Mouse (Mus musculus): ENCODE data around the gene Nol11.
A peak's percentile ranks its signal among the peaks of the same experiment; 100 is the strongest.
"Not testable (repeated sequence)": the region's sequence is repeated elsewhere in the genome, so short reads cannot be mapped to it uniquely, and the experiment has no call there.

Gene Nol11

DNA sequence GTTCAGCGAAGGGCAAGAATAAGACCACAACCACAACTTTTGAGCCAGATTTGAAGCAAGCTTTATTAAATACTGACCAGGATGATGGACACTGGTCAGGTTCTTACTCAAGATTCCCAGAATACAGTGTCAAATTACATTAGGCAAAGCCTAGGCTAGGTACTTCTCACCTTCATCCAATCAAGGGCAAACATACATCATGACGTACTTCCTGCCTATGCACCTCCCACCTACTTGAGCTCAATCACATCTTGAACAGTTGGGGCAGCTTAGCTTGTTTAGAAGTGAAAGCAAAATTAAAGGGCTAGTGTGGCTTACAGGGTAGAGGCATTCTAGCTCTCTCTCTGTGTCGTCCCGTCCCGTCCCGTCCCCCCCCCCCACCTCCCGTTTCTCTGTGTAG, 34.8 kb downstream of the Nol11 start:
- DNase-seq = no peak

DNA sequence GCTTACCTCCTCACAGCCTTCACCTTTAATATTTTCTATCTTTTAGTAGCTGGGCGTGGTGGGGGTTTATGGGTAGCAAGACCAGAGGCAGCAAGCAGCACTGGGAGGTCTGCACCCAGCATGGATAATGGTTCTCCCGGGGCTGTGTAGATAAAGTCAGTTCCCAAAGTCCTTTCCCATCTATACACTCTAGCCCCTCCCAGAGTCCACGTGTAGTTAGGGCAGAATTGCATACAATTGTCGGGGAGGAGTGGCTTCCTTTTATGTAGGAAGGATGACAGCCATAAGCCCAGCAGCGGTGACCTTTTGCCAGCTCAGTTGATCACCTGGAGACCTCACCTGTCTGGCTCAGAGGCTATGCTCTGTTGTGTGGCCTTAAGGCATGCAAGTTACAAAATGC, 35.5 kb downstream of the Nol11 start:
- DNase-seq = no peak

- peak in 1 of 2 experiments; percentile 28 for DNase-seq
Measured at GRCm38 (mm10) chr11:107151809-107152208, 37.4 kb downstream of the Nol11 start.

DNA sequence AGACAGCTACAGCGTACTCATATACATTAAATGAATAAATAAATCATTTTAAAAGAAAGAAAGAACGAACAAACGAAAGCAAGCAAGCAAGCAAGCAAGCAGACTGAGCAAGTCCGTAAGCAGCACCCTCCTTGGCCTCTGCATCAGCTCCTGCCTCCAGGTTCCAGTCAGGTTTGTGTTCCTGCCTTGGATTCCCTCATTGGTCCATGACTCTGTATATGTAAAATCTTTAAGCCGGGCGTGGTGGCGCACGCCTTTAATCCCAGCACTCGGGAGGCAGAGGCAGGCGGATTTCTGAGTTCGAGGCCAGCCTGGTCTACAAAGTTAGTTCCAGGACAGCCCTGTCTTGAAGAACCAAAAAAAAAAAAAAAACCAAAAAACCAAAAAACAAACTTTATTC, 45.2 kb downstream of the Nol11 start:
- DNase-seq = not testable (repeated sequence)

DNA sequence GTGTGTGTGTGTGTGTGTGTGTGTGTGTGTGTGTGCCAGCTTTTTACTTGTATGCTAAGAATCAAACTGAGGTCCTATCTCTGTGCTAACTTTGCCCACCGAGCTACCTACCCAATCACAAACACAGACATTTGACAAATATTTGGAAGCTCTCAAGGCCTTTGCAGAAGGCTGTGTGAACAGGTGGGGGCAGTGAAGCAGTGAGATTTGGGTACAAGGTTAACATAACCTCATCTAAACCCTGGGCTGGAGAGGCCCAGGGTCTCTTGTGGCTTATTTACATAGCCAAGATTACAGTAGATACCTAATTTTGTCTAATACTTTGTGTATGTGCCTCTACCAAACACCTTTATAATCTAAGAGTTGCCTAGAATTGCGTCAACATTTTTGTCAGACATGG, 46.8 kb downstream of the Nol11 start:
- DNase-seq = no peak

GRCm38 (mm10) chr11:107140756-107141155, 48.4 kb downstream of the Nol11 start:
- no peak for DNase-seq

- peak in 1 of 2 experiments; percentile 30 for DNase-seq
Measured at GRCm38 (mm10) chr11:107138633-107139032, 50.5 kb downstream of the Nol11 start.

DNA sequence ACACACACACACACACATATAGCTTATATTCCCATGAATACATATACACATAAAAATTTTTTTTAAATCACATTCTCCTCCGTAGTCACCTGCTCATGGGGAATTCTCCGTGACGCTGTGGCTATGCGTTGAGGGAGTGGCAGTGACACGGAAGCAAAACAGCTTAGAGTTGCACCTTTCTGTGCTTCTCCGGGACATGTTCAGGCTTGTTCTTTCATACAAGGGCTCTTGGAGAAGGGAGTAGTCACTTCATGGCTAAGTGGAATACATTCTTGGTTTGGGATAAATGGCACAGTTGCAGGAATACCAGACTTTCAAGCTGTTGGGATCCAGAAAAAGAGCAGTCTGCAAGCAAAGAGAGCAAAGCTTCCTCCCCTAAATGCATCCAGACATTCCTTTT, 51.6 kb downstream of the Nol11 start:
- DNase-seq = peak in 1 of 2 experiments; percentile 42

DNA sequence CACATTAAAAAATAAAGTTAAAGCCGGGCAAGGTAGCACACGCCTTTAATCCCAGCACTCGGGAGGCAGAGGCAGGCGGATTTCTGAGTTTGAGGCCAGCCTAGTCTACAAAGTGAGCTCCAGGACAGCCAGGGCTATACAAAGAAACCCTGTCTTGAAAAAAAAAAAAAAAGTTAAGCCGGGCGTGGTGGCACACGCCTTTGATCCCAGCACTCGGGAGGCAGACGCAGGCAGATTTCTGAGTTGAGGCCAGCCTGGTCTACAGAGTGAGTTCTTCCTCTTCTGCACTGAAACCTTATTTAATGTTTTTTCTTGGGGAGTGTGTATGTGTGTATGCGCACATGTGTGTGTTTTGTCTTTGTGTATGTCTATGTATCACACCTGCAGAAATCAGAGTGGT, 52.7 kb downstream of the Nol11 start:
- not testable (repeated sequence) for DNase-seq

GRCm38 (mm10) chr11:107135741-107136140, 53.4 kb downstream of the Nol11 start:
- no peak for DNase-seq

DNA sequence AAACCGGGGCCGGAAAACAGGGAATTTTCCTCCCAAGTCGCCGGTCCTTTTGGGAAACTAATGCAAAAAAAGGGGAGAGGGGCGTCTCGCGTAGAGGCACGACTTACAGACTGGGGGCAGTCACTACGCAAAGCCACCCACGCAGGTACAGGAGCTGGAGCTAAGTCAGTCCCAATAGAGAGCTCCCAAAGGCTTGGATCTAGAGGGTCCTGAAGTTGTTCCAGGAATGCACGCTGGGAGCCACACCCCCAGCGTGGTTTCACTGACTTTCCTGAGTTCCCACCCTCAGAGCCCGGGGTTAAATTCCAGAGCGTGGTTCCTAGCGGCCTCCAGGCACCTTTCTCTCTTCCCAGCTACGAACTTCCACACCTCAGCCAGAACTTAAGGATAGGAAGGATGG, 56.8 kb downstream of the Nol11 start:
- DNase-seq = peak in 1 of 2 experiments; percentile 21

GRCm38 (mm10) chr11:107131749-107132421, 57.3 kb downstream of the Nol11 start, which contains the start of gene Bptf:
Gene Bptf, minus strand, starts transcription at chr11:107132127.
- peak; percentile 89 to 92 for DNase-seq

GRCm38 (mm10) chr11:107130879-107131748, 58.1 kb downstream of the Nol11 start:
- DNase-seq = peak; percentile 73 to 76

DNA sequence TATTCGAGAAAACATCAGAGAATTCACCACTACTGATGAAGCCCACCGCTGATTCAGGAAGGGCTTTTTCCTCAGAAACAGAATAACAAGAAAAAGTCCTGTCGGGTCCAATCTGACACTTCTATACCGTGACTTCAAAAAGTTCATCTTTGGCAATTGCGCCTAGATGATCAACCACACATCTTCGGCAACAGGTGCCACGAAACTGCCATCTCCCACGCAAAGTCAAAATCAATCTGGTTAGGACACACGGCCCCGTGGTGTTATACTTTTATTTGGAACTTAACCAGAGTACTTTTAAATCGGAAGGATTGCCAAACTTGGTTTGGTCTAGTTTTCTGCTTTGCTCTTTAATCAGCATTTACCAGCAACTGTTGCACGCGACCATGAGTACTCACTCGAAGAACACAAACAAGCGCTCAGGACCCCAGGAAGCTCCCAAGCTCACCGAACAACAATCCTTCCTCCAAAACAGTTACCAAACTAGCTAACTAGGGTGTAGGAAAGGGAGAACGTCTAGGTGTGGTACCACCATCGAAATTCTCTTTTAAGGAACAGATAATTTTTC, 58.9 kb downstream of the Nol11 start:
- DNase-seq = no peak

- DNase-seq = no peak
Measured at GRCm38 (mm10) chr11:107129641-107130040, 59.5 kb downstream of the Nol11 start.

DNA sequence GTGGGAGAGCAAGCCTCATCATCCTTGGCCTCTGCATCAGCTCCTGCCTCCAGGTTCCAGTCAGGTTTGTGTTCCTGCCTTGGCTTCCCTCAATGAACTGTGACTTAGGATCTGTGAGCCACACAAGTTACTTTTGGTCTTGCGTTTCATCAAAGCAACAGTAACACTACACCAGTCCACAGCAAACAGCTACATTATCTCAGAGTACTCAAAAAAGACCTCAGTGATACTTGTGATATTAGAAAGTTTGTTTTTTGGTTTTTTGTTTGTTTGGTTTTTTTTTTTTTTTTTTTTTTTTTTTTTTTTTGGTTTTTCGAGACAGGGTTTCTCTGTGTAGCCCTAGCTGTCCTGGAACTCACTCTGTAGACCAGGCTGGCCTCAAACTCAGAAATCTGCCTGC, 62.5 kb downstream of the Nol11 start:
- DNase-seq = not testable (repeated sequence)

DNA sequence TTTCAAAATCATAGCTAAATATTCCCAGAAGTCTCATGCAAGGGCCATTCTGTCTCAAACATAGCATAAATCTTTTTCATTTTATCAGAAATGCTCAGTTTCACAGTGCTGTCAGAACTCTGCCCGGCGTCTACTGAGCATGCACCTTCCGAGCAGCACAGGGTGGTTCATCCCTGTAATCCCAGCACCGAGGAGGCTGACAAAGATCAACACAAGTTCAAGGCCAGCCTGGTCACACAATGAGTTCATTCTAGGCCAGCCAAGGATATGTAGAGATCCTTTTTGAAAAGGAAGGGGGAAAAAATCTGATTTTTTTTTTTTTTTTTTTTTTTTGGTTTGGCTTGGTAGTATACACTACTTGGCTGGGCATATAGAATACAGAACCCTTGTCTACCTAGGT, 64.2 kb downstream of the Nol11 start:
- DNase-seq = no peak

GRCm38 (mm10) chr11:107124327-107124731, 64.9 kb downstream of the Nol11 start:
- DNase-seq = peak; percentile 74 to 85

- DNase-seq = no peak
Measured at GRCm38 (mm10) chr11:107117789-107118188, 71.4 kb downstream of the Nol11 start.
